Mouse (Mus musculus): Measurements from ENCODE around the gene Zfp658.

The Zfp658 gene

GRCm38 (mm10) chr7:43580526-43580925, 18.5 kb downstream of the Zfp658 start:
- no peak for DNase-seq (ENCODE audit: low read depth, low spot score)

GRCm38 (mm10) chr7:43584790-43585189, 22.7 kb downstream of the Zfp658 start:
- no peak for DNase-seq (ENCODE audit: low read depth, low spot score)

- no peak for DNase-seq (ENCODE audit: low read depth, low spot score)
These were observed 39.8 kb downstream of the Zfp658 start for GRCm38 (mm10) chr7:43601884-43602283.

GRCm38 (mm10) chr7:43606896-43607742, 45.1 kb downstream of the Zfp658 start, which contains the start of gene Zfp819:
Gene Zfp819, plus strand, starts transcription at chr7:43607169.
- peak; percentile 59 for DNase-seq (ENCODE audit: low read depth, low spot score)

GRCm38 (mm10) chr7:43607743-43608287, 45.8 kb downstream of the Zfp658 start:
- DNase-seq (ENCODE audit: low read depth, low spot score) = no peak

- no peak for DNase-seq (ENCODE audit: low read depth, low spot score)
These were observed 46.3 kb downstream of the Zfp658 start for GRCm38 (mm10) chr7:43608316-43608824.

- DNase-seq (ENCODE audit: low read depth, low spot score) = no peak
These were observed 51.9 kb downstream of the Zfp658 start for GRCm38 (mm10) chr7:43613816-43614551.

GRCm38 (mm10) chr7:43622927-43623326, 60.9 kb downstream of the Zfp658 start:
- no peak for DNase-seq (ENCODE audit: low read depth, low spot score)

- no peak for DNase-seq (ENCODE audit: low read depth, low spot score)
These were observed 61.8 kb downstream of the Zfp658 start for GRCm38 (mm10) chr7:43623819-43624218.
